Mouse (Mus musculus) ES-Bruce4 (cell line): ENCODE data around the gene Apopt1.

Source experiments
- CTCF ChIP-seq: IDR thresholded peaks from one replicate; pipeline ENCODE4 v1.8.1; 2011; ENCODE audit warnings: low read depth, low read length
- EP300 ChIP-seq: IDR thresholded peaks from 2 replicates; pipeline ENCODE4 v1.6.1; 2011; ENCODE audit warnings: low read depth, low read length; ENCODE audit not compliant: insufficient read depth
- POLR2A ChIP-seq: IDR thresholded peaks from one replicate; pipeline ENCODE4 v1.8.1; 2011; ENCODE audit warnings: low read length; ENCODE audit not compliant: insufficient read depth

- no peak for TF ChIP-seq EP300
- no peak for TF ChIP-seq POLR2A
- TF ChIP-seq CTCF = no peak
Observed at GRCm38 (mm10) chr12:111741338-111741737, 28.3 kb downstream of the Apopt1 start.
